Mouse (Mus musculus) cerebellum, postnatal 25 days (tissue): ENCODE measurements at regions not wholly inside any gene's neighbourhood (a gene's known extent, or its start where the extent isn't known, plus 50 kb on each side); places are given as distances from the start of the nearest gene placed in this dataset.

ENCODE experiments used
- DNase-seq, 2 experiments: peaks; one replicate each; pipeline ENCODE4 v3.0.0; 2021; ENCODE audit warnings: mixed read lengths in 2 of 2

GRCm38 (mm10) chr2:137974651-137975050, 281.7 kb upstream of the Btbd3 start:
- DNase-seq = no peak

- no peak for DNase-seq
Measured at GRCm38 (mm10) chr2:137969156-137969555, 287.2 kb upstream of the Btbd3 start.

GRCm38 (mm10) chr2:137966460-137967076, 289.8 kb upstream of the Btbd3 start:
- DNase-seq = no peak

- DNase-seq = no peak
Measured at GRCm38 (mm10) chr2:137954830-137955229, 301.5 kb upstream of the Btbd3 start.

- no peak for DNase-seq
Measured at GRCm38 (mm10) chr2:137953144-137953543, 303.2 kb upstream of the Btbd3 start.

GRCm38 (mm10) chr2:137951942-137952341, 304.4 kb upstream of the Btbd3 start:
- no peak for DNase-seq

- no peak for DNase-seq
Measured at GRCm38 (mm10) chr2:137950931-137951330, 305.4 kb upstream of the Btbd3 start.

- peak; percentile 73 to 85 for DNase-seq
Measured at GRCm38 (mm10) chr2:137942753-137943152, 313.6 kb upstream of the Btbd3 start.

GRCm38 (mm10) chr2:137939591-137939990, 316.8 kb upstream of the Btbd3 start:
- no peak for DNase-seq

GRCm38 (mm10) chr2:137938831-137939480, 317.4 kb upstream of the Btbd3 start:
- no peak for DNase-seq

GRCm38 (mm10) chr2:137936613-137937012, 319.8 kb upstream of the Btbd3 start:
- peak; percentile 17 to 39 for DNase-seq

- DNase-seq = no peak
Measured at GRCm38 (mm10) chr2:137932931-137933330, 323.4 kb upstream of the Btbd3 start.

- no peak for DNase-seq
Measured at GRCm38 (mm10) chr2:137932488-137932887, 323.9 kb upstream of the Btbd3 start.

- no peak for DNase-seq
Measured at GRCm38 (mm10) chr2:137925488-137925887, 330.9 kb upstream of the Btbd3 start.

- DNase-seq = no peak
Measured at GRCm38 (mm10) chr2:137924576-137924975, 331.8 kb upstream of the Btbd3 start.

- no peak for DNase-seq
Measured at GRCm38 (mm10) chr2:137898425-137898824, 357.9 kb upstream of the Btbd3 start.

- DNase-seq = no peak
Measured at GRCm38 (mm10) chr2:137880211-137881031, 375.9 kb upstream of the Btbd3 start.

GRCm38 (mm10) chr2:137869676-137870075, 386.7 kb upstream of the Btbd3 start:
- DNase-seq = no peak

GRCm38 (mm10) chr2:137854494-137854893, 401.9 kb upstream of the Btbd3 start:
- DNase-seq = no peak

- no peak for DNase-seq
Measured at GRCm38 (mm10) chr2:137853399-137854259, 402.7 kb upstream of the Btbd3 start.

GRCm38 (mm10) chr2:137847901-137848300, 408.5 kb upstream of the Btbd3 start:
- no peak for DNase-seq

GRCm38 (mm10) chr2:137827814-137828374, 428.5 kb upstream of the Btbd3 start:
- DNase-seq = no peak
